Mouse (Mus musculus): ENCODE data around the gene Gm20388.

Gm20388 gene

GRCm38 (mm10) chr8:122745022-122745749 is 2834.5 kb downstream of the Gm20388 start:
- no peak for DNase-seq

GRCm38 (mm10) chr8:122745750-122746275 is 2835.2 kb downstream of the Gm20388 start:
- DNase-seq = no peak

- DNase-seq = no peak
These were observed 2835.8 kb downstream of the Gm20388 start for GRCm38 (mm10) chr8:122746439-122746838.

- no peak for DNase-seq
These were observed 2837.2 kb downstream of the Gm20388 start for GRCm38 (mm10) chr8:122747825-122748224.

- DNase-seq = no peak
These were observed 2838.8 kb downstream of the Gm20388 start for GRCm38 (mm10) chr8:122749333-122749958.

- DNase-seq = no peak
These were observed 2840.7 kb downstream of the Gm20388 start for GRCm38 (mm10) chr8:122751342-122751741.

- DNase-seq = no peak
These were observed 2841.6 kb downstream of the Gm20388 start for GRCm38 (mm10) chr8:122752111-122752721.

- no peak for DNase-seq
These were observed 2848.0 kb downstream of the Gm20388 start for GRCm38 (mm10) chr8:122758597-122758996.

- no peak for DNase-seq
These were observed 2849.5 kb downstream of the Gm20388 start for GRCm38 (mm10) chr8:122760116-122760515.

- no peak for DNase-seq
These were observed 2850.5 kb downstream of the Gm20388 start for GRCm38 (mm10) chr8:122761109-122761508.

GRCm38 (mm10) chr8:122762731-122763266 is 2852.2 kb downstream of the Gm20388 start:
- DNase-seq = no peak

GRCm38 (mm10) chr8:122763267-122763738 is 2852.7 kb downstream of the Gm20388 start:
- no peak for DNase-seq

- DNase-seq = no peak
These were observed 2854.3 kb downstream of the Gm20388 start for GRCm38 (mm10) chr8:122764790-122765474.

- DNase-seq = no peak
These were observed 2855.5 kb downstream of the Gm20388 start for GRCm38 (mm10) chr8:122766189-122766588.

GRCm38 (mm10) chr8:122766647-122767200 is 2856.1 kb downstream of the Gm20388 start:
- no peak for DNase-seq

- DNase-seq = no peak
These were observed 2856.6 kb downstream of the Gm20388 start for GRCm38 (mm10) chr8:122767229-122767628.

GRCm38 (mm10) chr8:122769251-122770058 is 2858.8 kb downstream of the Gm20388 start:
- DNase-seq = no peak

- no peak for DNase-seq
These were observed 2861.9 kb downstream of the Gm20388 start for GRCm38 (mm10) chr8:122772431-122773060.

GRCm38 (mm10) chr8:122775285-122776155 is 2864.9 kb downstream of the Gm20388 start, which contains the start of gene Acsf3:
Gene Acsf3 (plus strand): TSS chr8:122775486.
- peak; percentile 75 to 77 for DNase-seq

GRCm38 (mm10) chr8:122777701-122778100 is 2867.1 kb downstream of the Gm20388 start:
- DNase-seq = no peak

Data from B cell, adult 2 months (primary cell).